Mouse (Mus musculus): ENCODE results near the gene Syne1.

- TF ChIP-seq POLR2A (IDR thresholded peaks at IDR 0.05; ENCODE audit: borderline replicate concordance, control insufficient read depth, low read depth, low read length) (no peak), CTCF (IDR thresholded peaks at IDR 0.05; ENCODE audit: control insufficient read depth, insufficient read depth, low read length) (no peak)
Measured at GRCm38 (mm10) chr10:5179891-5180290, 371.4 kb downstream of the Syne1 start.

Measured in bone marrow, adult 2 months (tissue).